Mouse (Mus musculus) midbrain, embryonic 14.5 days (tissue): ENCODE results near the gene Mettl25. TPM values are rescaled to one million over a fixed set of nuclear protein-coding genes. Genes with fewer than 3 reads are reported as not detected.

ENCODE experiments used
- ATAC-seq: fragments of 200-750 bp; cut with Nextera tagmentation; 2 replicates; pipeline ENCODE4 v1.8.0; 2017; ENCODE audit warnings: moderate number of reproducible peaks, moderate library complexity; ENCODE audit not compliant: low FRiP score, low TSS enrichment
- DNase-seq: peaks from one replicate; pipeline ENCODE4 v3.0.0-alpha.2; 2015
- H3K27ac ChIP-seq: fragments of 300-500 bp; sonication (generic); replicated peaks from 2 replicates; pipeline ENCODE4 v1.5.1; 2014; ENCODE audit warnings: mild to moderate bottlenecking, low read depth, low read length, moderate library complexity
- H3K27me3 ChIP-seq: fragments of 300-500 bp; sonication (generic); 2 replicates; pipeline ENCODE4 v1.6.1; 2014; ENCODE audit warnings: low read length, control low read depth, mixed read lengths; ENCODE audit not compliant: control insufficient read depth, insufficient read depth
- H3K36me3 ChIP-seq: fragments of 300-500 bp; sonication (generic); 2 replicates; pipeline ENCODE4 v1.6.1; 2014; ENCODE audit warnings: low read length, control low read depth; ENCODE audit not compliant: control insufficient read depth, insufficient read depth
- H3K4me1 ChIP-seq: fragments of 300-500 bp; sonication (generic); 2 replicates; pipeline ENCODE4 v1.6.1; 2014; ENCODE audit warnings: mild to moderate bottlenecking, antibody characterized with exemption, low read length, control low read depth; ENCODE audit not compliant: control insufficient read depth, insufficient read depth
- H3K4me2 ChIP-seq: fragments of 300-500 bp; sonication (generic); 2 replicates; pipeline ENCODE4 v1.6.1; 2014; ENCODE audit warnings: mild to moderate bottlenecking, low read length, moderate library complexity
- H3K4me3 ChIP-seq: fragments of 300-500 bp; sonication (generic); replicated peaks from 2 replicates; pipeline ENCODE4 v1.5.1; 2014; ENCODE audit warnings: low read depth, low read length
- H3K9ac ChIP-seq: fragments of 300-500 bp; sonication (generic); replicated peaks from 2 replicates; pipeline ENCODE4 v1.6.1; 2014; ENCODE audit warnings: mild to moderate bottlenecking, low read length, moderate library complexity
- H3K9me3 ChIP-seq: fragments of 300-500 bp; sonication (generic); 2 replicates; pipeline ENCODE4 v1.6.1; 2016; ENCODE audit warnings: low read length, control low read depth, mixed read lengths; ENCODE audit not compliant: control insufficient read depth
- WGBS: fragments of 180-500 bp; shearing (Covaris S2); extraction: QIAGEN DNeasy Blood & Tissue Kit; methylation state at CpG from one replicate; pipeline ENCODE4 v1.1.7; 2014; 5-methylcytosine and 5-hydroxymethylcytosine counted together
- polyA plus RNA-seq: library from polyadenylated mRNA; unstranded; fragments of >200 nt; fragmentation: Nextera tagmentation; extraction: Ambion mirVana; gene quantifications from 2 replicates; pipeline ENCODE4 v1.2.1, GENCODE M21; 2014

The Mettl25 gene
- 15.3 and 18.9 TPM in 2 replicates for polyA plus RNA-seq

DNA sequence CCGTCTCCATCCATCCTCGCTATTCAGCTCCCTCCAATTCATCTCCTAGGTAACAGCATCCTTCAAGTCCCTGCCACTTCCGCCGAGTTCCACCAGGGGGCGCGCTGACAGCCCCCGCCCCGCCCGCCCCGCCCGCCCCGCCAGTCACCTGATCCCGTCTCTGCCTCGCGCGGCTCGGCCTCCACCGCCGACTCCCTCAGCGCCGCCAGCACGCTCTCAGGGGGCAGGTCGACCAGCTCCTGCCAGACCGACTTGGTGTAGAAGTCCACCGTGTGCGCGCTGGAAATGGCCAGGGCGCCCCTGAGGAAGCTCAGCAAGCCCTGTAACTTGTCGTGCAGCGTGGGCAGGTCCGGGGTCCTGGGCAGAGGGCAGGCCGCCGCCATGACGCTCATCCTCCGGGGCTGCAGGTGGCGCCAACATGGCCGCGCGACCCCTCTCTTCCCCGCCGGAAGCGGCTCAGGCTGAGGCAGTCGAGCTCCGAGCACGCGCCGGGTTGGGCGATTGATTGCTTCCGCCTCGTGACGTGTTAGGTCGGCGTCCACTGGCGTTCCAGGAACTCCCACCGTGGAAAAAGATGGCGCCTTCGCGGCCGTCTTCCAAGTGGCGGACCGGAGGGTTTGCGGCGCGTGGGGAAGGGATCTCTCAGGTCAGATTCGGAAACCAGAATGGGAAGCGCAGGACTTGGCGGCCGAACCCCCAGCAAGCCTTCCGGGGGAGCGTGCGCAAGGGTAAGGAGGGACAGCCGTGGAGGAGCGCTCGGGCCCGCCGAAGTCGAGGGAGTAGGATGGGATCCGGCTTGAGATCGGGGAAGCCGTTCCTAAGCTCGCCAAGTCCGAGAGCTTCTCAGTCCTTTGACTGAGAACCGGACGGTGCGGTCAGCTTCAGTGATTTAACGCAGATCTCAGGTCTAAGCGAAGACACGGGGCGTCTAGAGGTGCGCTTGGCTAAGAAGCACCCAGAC lies at the start of gene Mettl25, which contains the start of gene Ccdc59:
Gene Mettl25, minus strand, starts transcription at position 453 of the 961 bp plus-strand sequence.
Gene Ccdc59, plus strand, starts transcription at position 140 of the 961 bp plus-strand sequence.
- no peaks in the 10 kb centered on the region for H3K27me3 ChIP-seq
- under 1% methylated on average over 90 of the region's 90 CpGs for WGBS

DNA sequence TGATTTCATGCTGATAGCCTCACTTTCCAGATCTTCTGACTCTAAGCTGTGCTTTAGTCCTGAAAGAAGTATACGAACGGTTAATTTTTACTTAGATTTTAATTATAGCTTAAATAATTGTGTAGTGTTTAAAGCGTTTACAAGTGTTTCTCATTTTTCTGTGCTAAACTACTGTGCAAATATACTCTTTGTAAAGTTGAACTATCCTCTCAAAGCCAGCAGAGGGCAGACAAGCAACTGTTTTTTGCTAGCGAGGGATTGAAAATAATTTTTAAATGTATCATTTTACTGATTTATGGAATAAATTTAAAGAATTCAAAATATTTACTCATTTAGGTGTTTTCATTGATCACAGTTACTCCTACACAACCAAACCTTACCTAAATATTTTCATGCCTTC lies 26.1 kb upstream of the Mettl25 start:
- DNase-seq = peak; percentile 78
- Histone ChIP-seq H3K27ac (no peak overlapping the region), H3K4me1 (no peaks in the 10 kb centered on the region), H3K4me2 (no peak overlapping the region), H3K4me3 (no peak overlapping the region), H3K27me3 (no peaks in the 10 kb centered on the region), H3K9ac (no peak overlapping the region), H3K36me3 (no peaks in the 10 kb centered on the region), H3K9me3 (no peaks in the 10 kb centered on the region)
- 48% methylated on average over 4 of the region's 4 CpGs for WGBS
- ATAC-seq = no peak

More for the DNA sequence above, at the start of gene Mettl25, which contains the start of gene Ccdc59:
- peaks cover 34% of the 10 kb centered on the region for H3K36me3 ChIP-seq
- peak within 1 kb of the TSS; percentile 82 for H3K4me3 ChIP-seq
- H3K4me1 ChIP-seq = peaks cover 11% of the 10 kb centered on the region; the same call in 1 of the 2 replicates
- peak within 1 kb of the TSS; percentile 88 for H3K9ac ChIP-seq
- H3K27ac ChIP-seq = peak within 1 kb of the TSS; percentile 99
- H3K4me2 ChIP-seq = peak within 1 kb of the TSS; percentile 66
- H3K9me3 ChIP-seq = no peaks in the 10 kb centered on the region
- peak; percentile 98 for DNase-seq
- ATAC-seq = peak; percentile 99

DNA sequence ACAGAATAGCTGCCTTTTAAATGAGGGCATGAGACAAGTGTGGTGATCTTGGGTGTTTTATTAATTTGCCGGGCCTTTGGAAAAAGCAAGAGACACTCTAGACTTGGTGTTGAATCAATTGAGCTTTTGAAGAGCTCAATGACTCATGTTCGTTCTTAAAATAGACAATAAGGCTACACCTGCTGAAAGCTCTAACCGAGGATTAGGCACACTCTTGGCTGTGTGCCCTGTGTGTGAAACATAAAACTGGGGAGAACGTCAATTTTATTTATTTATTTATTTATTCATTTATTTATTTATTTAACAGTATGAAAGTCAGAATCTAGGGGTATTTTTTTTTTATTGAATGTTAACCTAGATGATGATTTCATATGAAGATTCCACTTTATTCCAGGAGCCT lies 10.0 kb upstream of the Mettl25 start:
- no peak overlapping the region for H3K4me3 ChIP-seq
- WGBS = 89% methylated on average over 4 of the region's 4 CpGs
- H3K27ac ChIP-seq = no peak overlapping the region
- no peaks in the 10 kb centered on the region for H3K27me3 ChIP-seq
- H3K4me2 ChIP-seq = no peak overlapping the region
- H3K36me3 ChIP-seq = peaks cover 45% of the 10 kb centered on the region
- no peaks in the 10 kb centered on the region for H3K4me1 ChIP-seq
- H3K9ac ChIP-seq = no peak overlapping the region
- H3K9me3 ChIP-seq = no peaks in the 10 kb centered on the region
- ATAC-seq = no peak
- no peak for DNase-seq

DNA sequence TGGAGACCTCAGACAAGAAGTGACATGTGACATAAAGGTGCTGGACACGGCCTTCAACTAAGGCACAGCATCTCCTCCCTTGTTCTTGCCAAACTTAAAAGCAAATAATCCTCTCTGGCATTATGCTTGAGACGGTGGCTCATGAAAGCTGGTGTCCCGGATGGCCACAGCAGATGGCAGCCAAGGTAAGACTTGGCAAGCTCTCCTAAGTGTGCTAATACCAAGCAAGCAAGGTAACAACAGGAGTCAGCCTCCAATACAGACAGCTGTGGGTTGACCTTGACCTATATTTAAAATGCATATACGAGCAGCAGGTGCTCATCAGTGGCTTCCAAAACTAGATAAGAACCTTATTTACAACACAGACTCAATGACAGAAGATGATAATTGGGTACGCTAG lies 9.1 kb upstream of the Mettl25 start:
- H3K4me1 ChIP-seq = no peaks in the 10 kb centered on the region
- WGBS = 90% methylated on average over 5 of the region's 5 CpGs
- no peak overlapping the region for H3K9ac ChIP-seq
- no peak overlapping the region for H3K4me2 ChIP-seq
- ATAC-seq = no peak
- H3K27ac ChIP-seq = no peak overlapping the region
- H3K4me3 ChIP-seq = no peak overlapping the region
- DNase-seq = no peak
- H3K36me3 ChIP-seq = peaks cover 54% of the 10 kb centered on the region
- no peaks in the 10 kb centered on the region for H3K27me3 ChIP-seq
- no peaks in the 10 kb centered on the region for H3K9me3 ChIP-seq

DNA sequence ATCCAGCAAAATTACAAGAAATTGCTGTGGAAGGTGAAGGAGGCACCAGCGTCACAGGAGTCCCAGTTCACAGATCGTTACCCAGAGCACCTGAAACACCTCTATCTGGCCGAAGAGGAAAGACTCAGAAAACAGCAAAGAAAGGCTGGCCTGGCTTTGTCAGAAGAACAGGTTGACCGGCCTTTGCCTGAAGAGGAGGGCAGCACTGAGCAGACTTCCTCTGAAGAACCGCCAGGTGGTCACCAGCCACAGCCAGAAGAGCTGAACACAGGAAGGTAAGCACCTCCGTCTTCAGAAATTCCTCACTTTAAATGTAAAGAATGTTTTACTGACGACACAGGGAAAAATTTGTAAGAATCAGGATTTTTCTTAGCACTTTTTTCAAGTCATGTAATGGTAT lies 1.4 kb upstream of the Mettl25 start:
- H3K9me3 ChIP-seq = no peaks in the 10 kb centered on the region
- WGBS = 84% methylated on average over 7 of the region's 7 CpGs
- H3K27me3 ChIP-seq = no peaks in the 10 kb centered on the region
- H3K4me2 ChIP-seq = peak overlapping the region; percentile 66
- H3K4me3 ChIP-seq = 0 out of 2 replicates have a peak overlapping the region, but pooled peaks have one; percentile 82
- DNase-seq (no peak), ATAC-seq (no peak)
- H3K4me1 ChIP-seq = peaks cover 11% of the 10 kb centered on the region; the same call in 1 of the 2 replicates
- H3K27ac ChIP-seq = no peak overlapping the region
- peaks cover 44% of the 10 kb centered on the region for H3K36me3 ChIP-seq
- no peak overlapping the region for H3K9ac ChIP-seq

DNA sequence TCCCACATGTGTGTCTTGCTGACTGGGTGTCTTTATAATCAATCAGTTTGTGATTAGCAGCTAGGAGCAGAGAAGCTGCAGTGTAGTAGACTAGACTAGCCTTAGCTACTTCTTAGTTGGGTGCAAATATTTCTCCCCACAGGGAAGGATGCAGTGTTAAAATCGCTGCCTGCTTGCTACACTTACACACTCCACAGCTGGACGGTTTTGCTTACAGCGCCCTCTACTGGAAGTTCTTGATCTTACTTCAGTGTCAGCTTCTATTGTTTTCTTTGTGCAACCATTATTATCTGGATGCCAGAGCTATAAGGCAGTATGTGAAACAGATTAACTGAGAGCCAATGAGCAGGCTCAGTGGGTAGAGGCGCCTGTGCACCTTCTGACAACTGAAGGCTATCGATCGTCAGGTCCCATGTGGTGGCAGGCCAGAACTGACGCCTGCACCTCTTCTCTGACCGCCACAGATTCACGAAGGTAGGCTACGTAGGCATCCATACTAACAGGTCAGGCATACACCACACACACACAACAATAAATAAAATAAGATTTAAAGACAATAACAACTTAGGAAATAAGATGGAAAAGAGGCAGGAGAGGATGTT lies 6.5 kb downstream of the Mettl25 start:
- Histone ChIP-seq H3K4me3 (no peak overlapping the region), H3K9ac (no peak overlapping the region), H3K4me2 (no peak overlapping the region), H3K4me1 (no peaks in the 10 kb centered on the region), H3K27me3 (no peaks in the 10 kb centered on the region), H3K36me3 (no peaks in the 10 kb centered on the region), H3K9me3 (no peaks in the 10 kb centered on the region), H3K27ac (no peak overlapping the region)
- no peak for ATAC-seq
- WGBS = 62% methylated on average over 10 of the region's 10 CpGs
- peak; percentile 69 for DNase-seq

DNA sequence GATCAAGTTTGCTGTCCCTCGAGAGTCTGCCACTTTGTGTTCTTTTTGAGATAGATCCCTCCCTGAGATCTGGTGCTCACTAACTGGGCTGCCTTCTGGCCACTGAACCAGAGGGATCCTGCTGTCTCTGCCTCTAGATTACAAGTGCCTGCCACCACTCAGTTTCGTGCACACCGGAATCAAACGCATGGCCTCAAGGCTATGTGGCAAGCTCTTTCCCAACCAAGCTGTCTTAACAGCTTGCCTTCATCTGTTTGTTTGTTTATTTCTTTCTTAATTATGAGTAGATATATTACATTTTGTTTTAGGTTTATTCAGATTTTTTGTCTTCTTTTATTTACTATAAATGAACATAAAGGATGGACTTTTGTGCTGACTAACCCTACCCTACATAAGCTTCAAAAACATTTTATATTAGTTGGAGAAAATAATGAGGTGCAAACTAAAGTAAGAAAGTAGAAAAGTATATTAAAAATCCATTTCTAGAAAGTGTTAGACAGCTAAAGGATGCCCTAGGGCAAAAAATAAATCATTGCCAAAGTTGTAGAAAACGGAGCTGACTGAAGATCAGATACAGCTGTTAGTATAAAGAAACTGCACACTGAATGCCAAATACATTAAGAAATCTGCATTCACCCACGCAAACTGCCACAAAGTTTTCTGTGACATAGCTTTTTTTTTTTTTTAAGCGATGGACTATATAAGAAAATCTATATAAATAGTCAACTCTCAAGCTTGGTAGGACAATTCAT lies 34.7 kb downstream of the Mettl25 start:
- H3K4me1 ChIP-seq = no peaks in the 10 kb centered on the region
- no peak overlapping the region for H3K9ac ChIP-seq
- no peaks in the 10 kb centered on the region for H3K27me3 ChIP-seq
- no peak overlapping the region for H3K4me3 ChIP-seq
- no peak overlapping the region for H3K27ac ChIP-seq
- H3K4me2 ChIP-seq = no peak overlapping the region
- ATAC-seq (no peak), DNase-seq (no peak)
- WGBS = 88% methylated on average over 7 of the region's 7 CpGs
- no peaks in the 10 kb centered on the region for H3K9me3 ChIP-seq
- no peaks in the 10 kb centered on the region for H3K36me3 ChIP-seq

DNA sequence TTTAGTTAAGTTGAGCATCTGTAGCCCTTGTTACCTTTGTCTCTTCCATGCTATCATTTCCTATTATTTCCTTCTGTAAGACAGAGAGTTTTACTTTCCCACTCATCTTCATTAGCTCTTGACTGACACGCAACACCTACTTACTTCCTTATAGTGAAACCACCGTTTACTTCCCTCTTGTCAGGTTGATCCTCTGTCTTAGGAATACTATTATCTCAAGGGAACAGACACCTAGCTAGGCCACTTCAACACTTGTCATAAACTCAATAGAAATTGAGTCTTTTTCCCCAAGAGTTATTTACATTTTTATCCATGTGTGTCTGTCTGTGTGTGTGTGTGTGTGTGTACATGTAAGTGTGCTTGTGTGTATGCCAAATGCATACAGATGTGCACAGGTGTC lies 37.7 kb downstream of the Mettl25 start:
- Histone ChIP-seq H3K36me3 (no peaks in the 10 kb centered on the region), H3K27me3 (no peaks in the 10 kb centered on the region), H3K27ac (no peak overlapping the region), H3K9me3 (no peaks in the 10 kb centered on the region), H3K9ac (no peak overlapping the region), H3K4me1 (no peaks in the 10 kb centered on the region), H3K4me2 (no peak overlapping the region), H3K4me3 (no peak overlapping the region)
- 98% methylated on average over 2 of the region's 2 CpGs for WGBS
- ATAC-seq = no peak
- no peak for DNase-seq
